15 mouse cellular contexts compared by ENCODE assay signal in genomic region chr1:42295841-42296240, GRCm38 (mm10).
DNase-seq lines count a peak whose midpoint lies in the region; ATAC-seq lines count a peak whose summit lies in the region.
"Had no signal": no experiment of that assay in that cellular context is flagged by ENCODE, and none has a peak within 500 bp of the region (broad histone marks: within the 10 kb centered on the region; RNA-seq: fewer than 3 reads in every experiment).

No protein-coding gene starts in this region.

- DNase-seq in hindbrain, embryonic 10.5 days (ENCODE audit: low spot score) = no peak
- DNase-seq in lung, postnatal 10 days = no peak
- no peak for DNase-seq in adrenal gland, postnatal 10 days
- DNase-seq: cerebellum, postnatal 10 days; heart, postnatal 14 days; kidney, adult 8-10 months; kidney, postnatal 25 days; thymus, postnatal 4 days had no signal

- no peak overlapping the region for H3K27ac ChIP-seq in hindbrain, embryonic 15.5 days (replicated peaks)
- H3K27ac ChIP-seq in hindbrain, embryonic 10.5 days = no peak overlapping the region
- no peak overlapping the region for H3K27ac ChIP-seq in lung, embryonic 16.5 days (ENCODE audit: low read length)
- 0 out of 2 replicates have a peak overlapping the region, but pooled peaks have one; percentile 25 for H3K27ac ChIP-seq in embryonic facial prominence, embryonic 15.5 days (replicated peaks)
- H3K27ac ChIP-seq in stomach, embryonic 14.5 days (ENCODE audit: low read length) = no peak overlapping the region
- H3K27ac ChIP-seq: left cerebral cortex, adult 2 months; liver, embryonic 15.5 days had no signal

- H3K4me1 ChIP-seq in hindbrain, embryonic 15.5 days (replicated peaks) = peaks cover 2% of the 10 kb centered on the region; the same call in 1 of the 2 replicates
- H3K4me1 ChIP-seq in hindbrain, embryonic 10.5 days (replicated peaks) = peaks cover 15% of the 10 kb centered on the region
- no peaks in the 10 kb centered on the region for H3K4me1 ChIP-seq in lung, embryonic 16.5 days (replicated peaks; ENCODE audit: control insufficient read depth, insufficient read depth, low read length)
- H3K4me1 ChIP-seq in embryonic facial prominence, embryonic 15.5 days = 0 out of 2 replicates have a peak, but pooled peaks cover 9% of the 10 kb centered on the region
- no peaks in the 10 kb centered on the region for H3K4me1 ChIP-seq in stomach, embryonic 14.5 days (ENCODE audit: control insufficient read depth, insufficient read depth, low read length)
- H3K4me1 ChIP-seq: liver, embryonic 15.5 days had no signal

- WGBS in hindbrain, embryonic 15.5 days = 54% methylated on average over 10 of the region's 10 CpGs
- 86% methylated on average over 10 of the region's 10 CpGs for WGBS in hindbrain, embryonic 10.5 days
- 50% methylated on average over 10 of the region's 10 CpGs for WGBS in lung, embryonic 16.5 days
- WGBS in embryonic facial prominence, embryonic 15.5 days = 34% methylated on average over 10 of the region's 10 CpGs
- 52% methylated on average over 10 of the region's 10 CpGs for WGBS in stomach, embryonic 14.5 days

- no peaks in the 10 kb centered on the region for H3K36me3 ChIP-seq in hindbrain, embryonic 15.5 days
- no peaks in the 10 kb centered on the region for H3K36me3 ChIP-seq in hindbrain, embryonic 10.5 days
- no peaks in the 10 kb centered on the region for H3K36me3 ChIP-seq in lung, embryonic 16.5 days (ENCODE audit: control insufficient read depth, insufficient read depth, low read length)
- no peaks in the 10 kb centered on the region for H3K36me3 ChIP-seq in embryonic facial prominence, embryonic 15.5 days
- no peaks in the 10 kb centered on the region for H3K36me3 ChIP-seq in stomach, embryonic 14.5 days (ENCODE audit: control insufficient read depth, insufficient read depth, low read length)
- H3K36me3 ChIP-seq: liver, embryonic 15.5 days had no signal

- peak overlapping the region; percentile 5; the same call in 1 of the 2 replicates for H3K4me2 ChIP-seq in hindbrain, embryonic 15.5 days
- peak overlapping the region; percentile 40 for H3K4me2 ChIP-seq in lung, embryonic 16.5 days (ENCODE audit: low read depth, low read length)
- peak overlapping the region; percentile 47 for H3K4me2 ChIP-seq in embryonic facial prominence, embryonic 15.5 days (replicated peaks)
- peak overlapping the region; percentile 39 for H3K4me2 ChIP-seq in stomach, embryonic 14.5 days (replicated peaks; ENCODE audit: low read depth, low read length)
- H3K4me2 ChIP-seq: heart, embryonic 11.5 days; liver, embryonic 15.5 days had no signal

- no peaks in the 10 kb centered on the region for H3K27me3 ChIP-seq in hindbrain, embryonic 15.5 days
- no peaks in the 10 kb centered on the region for H3K27me3 ChIP-seq in hindbrain, embryonic 10.5 days (ENCODE audit: insufficient read depth, poor library complexity, severe bottlenecking)
- H3K27me3 ChIP-seq in lung, embryonic 16.5 days (ENCODE audit: control insufficient read depth, insufficient read depth, low read depth, low read length) = no peaks in the 10 kb centered on the region
- H3K27me3 ChIP-seq in embryonic facial prominence, embryonic 15.5 days = no peaks in the 10 kb centered on the region
- H3K27me3 ChIP-seq in stomach, embryonic 14.5 days (ENCODE audit: control insufficient read depth, insufficient read depth, low read length) = no peaks in the 10 kb centered on the region
- H3K27me3 ChIP-seq: liver, embryonic 15.5 days had no signal

- no peaks in the 10 kb centered on the region for H3K9me3 ChIP-seq in hindbrain, embryonic 15.5 days
- no peaks in the 10 kb centered on the region for H3K9me3 ChIP-seq in hindbrain, embryonic 10.5 days
- no peaks in the 10 kb centered on the region for H3K9me3 ChIP-seq in lung, embryonic 16.5 days (ENCODE audit: control insufficient read depth, low read length)
- H3K9me3 ChIP-seq in embryonic facial prominence, embryonic 15.5 days (replicated peaks) = no peaks in the 10 kb centered on the region
- H3K9me3 ChIP-seq in stomach, embryonic 14.5 days (ENCODE audit: control insufficient read depth, low read depth, low read length) = no peaks in the 10 kb centered on the region
- H3K9me3 ChIP-seq: liver, embryonic 15.5 days had no signal

- no peak for ATAC-seq in hindbrain, embryonic 15.5 days (ENCODE audit: low FRiP score, low read depth)
- no peak for ATAC-seq in lung, embryonic 16.5 days (ENCODE audit: low read depth)
- no peak for ATAC-seq in embryonic facial prominence, embryonic 15.5 days (ENCODE audit: insufficient number of reproducible peaks, low FRiP score, low TSS enrichment, low read depth)
- ATAC-seq in stomach, embryonic 14.5 days (ENCODE audit: insufficient number of reproducible peaks, insufficient read depth, low FRiP score, low read depth) = no peak

- no peak overlapping the region for H3K4me3 ChIP-seq in hindbrain, embryonic 15.5 days
- no peak overlapping the region for H3K4me3 ChIP-seq in hindbrain, embryonic 10.5 days
- H3K4me3 ChIP-seq in lung, embryonic 16.5 days (ENCODE audit: low read length) = no peak overlapping the region
- H3K4me3 ChIP-seq in embryonic facial prominence, embryonic 15.5 days (replicated peaks) = peak overlapping the region; percentile 12; the same call in 1 of the 2 replicates
- no peak overlapping the region for H3K4me3 ChIP-seq in stomach, embryonic 14.5 days (ENCODE audit: low read depth, low read length)
- H3K4me3 ChIP-seq: left cerebral cortex, adult 2 months; liver, embryonic 15.5 days had no signal

- no peak overlapping the region for H3K9ac ChIP-seq in hindbrain, embryonic 15.5 days
- H3K9ac ChIP-seq in lung, embryonic 16.5 days (ENCODE audit: low read length) = no peak overlapping the region
- H3K9ac ChIP-seq in embryonic facial prominence, embryonic 15.5 days = no peak overlapping the region
- H3K9ac ChIP-seq in stomach, embryonic 14.5 days (replicated peaks; ENCODE audit: low read depth, low read length) = no peak overlapping the region
- H3K9ac ChIP-seq: liver, embryonic 15.5 days had no signal
